Mouse (Mus musculus) testis, adult 2 months (tissue): ENCODE measurements around the gene 1700016C15Rik. TPM values are rescaled to one million over a fixed set of nuclear protein-coding genes. Genes with fewer than 3 reads are reported as not detected.

ENCODE experiments used
- H3K27ac ChIP-seq: fragments of 200-500 bp; 2 replicates; pipeline ENCODE4 v1.5.1; 2012; ENCODE audit warnings: low read depth, low read length; ENCODE audit not compliant: control insufficient read depth, insufficient read depth
- H3K27me3 ChIP-seq: fragments of 200-500 bp; 2 replicates; pipeline ENCODE4 v1.6.1; 2012; ENCODE audit warnings: mild to moderate bottlenecking, low read length, moderate library complexity; ENCODE audit not compliant: control insufficient read depth, insufficient read depth
- H3K36me3 ChIP-seq: fragments of 200-500 bp; 2 replicates; pipeline ENCODE4 v1.6.1; 2012; ENCODE audit warnings: mild to moderate bottlenecking, low read length; ENCODE audit not compliant: control insufficient read depth, insufficient read depth
- H3K4me1 ChIP-seq: fragments of 200-500 bp; 2 replicates; pipeline ENCODE4 v1.6.1; 2012; ENCODE audit warnings: low read length; ENCODE audit not compliant: control insufficient read depth, insufficient read depth
- H3K4me3 ChIP-seq: fragments of 200-500 bp; 2 replicates; pipeline ENCODE4 v1.5.1; 2012; ENCODE audit warnings: low read depth, mild to moderate bottlenecking, low read length, moderate library complexity, mixed read lengths; ENCODE audit not compliant: control insufficient read depth
- CTCF ChIP-seq: fragments of 200-500 bp; IDR thresholded peaks from 2 replicates; pipeline ENCODE4 v1.5.1; 2012; ENCODE audit warnings: low read depth, mild to moderate bottlenecking, inconsistent platforms, low read length, moderate library complexity; ENCODE audit not compliant: control insufficient read depth, insufficient read depth, insufficient replicate concordance
- POLR2A ChIP-seq: fragments of 200-500 bp; IDR thresholded peaks from 2 replicates; pipeline ENCODE4 v1.6.1; 2012; ENCODE audit warnings: low read depth, mild to moderate bottlenecking, inconsistent platforms, low read length, moderate library complexity; ENCODE audit not compliant: control insufficient read depth
- polyA plus RNA-seq: library from polyadenylated mRNA; depleted of rRNA; stranded (reverse); fragments of >200 nt; gene quantifications from 2 replicates; pipeline ENCODE4 v1.2.3, GENCODE M21; 2012

Gene 1700016C15Rik
- polyA plus RNA-seq, 1 experiment = 116 TPM

GRCm38 (mm10) chr1:177711000-177711399, 18.6 kb upstream of the 1700016C15Rik start:
- H3K27me3 ChIP-seq = no peaks in the 10 kb centered on the region
- H3K4me1 ChIP-seq = 0 out of 2 replicates have a peak, but pooled peaks cover 2% of the 10 kb centered on the region
- H3K36me3 ChIP-seq = no peaks in the 10 kb centered on the region
- H3K4me3 ChIP-seq = no peak overlapping the region
- no peak overlapping the region for H3K27ac ChIP-seq
- TF ChIP-seq CTCF = no peak
- no peak for TF ChIP-seq POLR2A

- Histone ChIP-seq H3K27me3 (no peaks in the 10 kb centered on the region), H3K4me3 (no peak overlapping the region), H3K27ac (no peak overlapping the region), H3K4me1 (0 out of 2 replicates have a peak, but pooled peaks cover 2% of the 10 kb centered on the region), H3K36me3 (no peaks in the 10 kb centered on the region)
- TF ChIP-seq CTCF (no peak), POLR2A (no peak)
Observed at GRCm38 (mm10) chr1:177711418-177711817, 18.2 kb upstream of the 1700016C15Rik start.

GRCm38 (mm10) chr1:177713635-177714396, 15.8 kb upstream of the 1700016C15Rik start:
- H3K4me1 ChIP-seq = no peaks in the 10 kb centered on the region
- no peaks in the 10 kb centered on the region for H3K27me3 ChIP-seq
- no peak overlapping the region for H3K4me3 ChIP-seq
- H3K36me3 ChIP-seq = no peaks in the 10 kb centered on the region
- TF ChIP-seq CTCF = no peak
- no peak for TF ChIP-seq POLR2A
- H3K27ac ChIP-seq = no peak overlapping the region

GRCm38 (mm10) chr1:177714397-177715012, 15.1 kb upstream of the 1700016C15Rik start:
- Histone ChIP-seq H3K4me1 (no peaks in the 10 kb centered on the region), H3K4me3 (no peak overlapping the region), H3K27me3 (no peaks in the 10 kb centered on the region), H3K27ac (no peak overlapping the region), H3K36me3 (no peaks in the 10 kb centered on the region)
- no peak for TF ChIP-seq CTCF
- TF ChIP-seq POLR2A = no peak

- no peak overlapping the region for H3K27ac ChIP-seq
- no peaks in the 10 kb centered on the region for H3K4me1 ChIP-seq
- TF ChIP-seq POLR2A = no peak
- no peak for TF ChIP-seq CTCF
- no peaks in the 10 kb centered on the region for H3K27me3 ChIP-seq
- no peak overlapping the region for H3K4me3 ChIP-seq
- H3K36me3 ChIP-seq = no peaks in the 10 kb centered on the region
Observed at GRCm38 (mm10) chr1:177716448-177716847, 13.2 kb upstream of the 1700016C15Rik start.

- Histone ChIP-seq H3K4me1 (no peaks in the 10 kb centered on the region), H3K27me3 (no peaks in the 10 kb centered on the region), H3K27ac (no peak overlapping the region), H3K4me3 (no peak overlapping the region), H3K36me3 (no peaks in the 10 kb centered on the region)
- TF ChIP-seq CTCF (no peak), POLR2A (no peak)
Observed at GRCm38 (mm10) chr1:177717057-177717835, 12.4 kb upstream of the 1700016C15Rik start.

GRCm38 (mm10) chr1:177718340-177719028, 11.1 kb upstream of the 1700016C15Rik start:
- Histone ChIP-seq H3K36me3 (no peaks in the 10 kb centered on the region), H3K27ac (no peak overlapping the region), H3K27me3 (no peaks in the 10 kb centered on the region), H3K4me3 (no peak overlapping the region), H3K4me1 (no peaks in the 10 kb centered on the region)
- TF ChIP-seq CTCF = no peak
- TF ChIP-seq POLR2A = no peak
